Mouse (Mus musculus) T-cell, adult 66 days (primary cell): Measurements from ENCODE around the gene Dnah3. TPM values are rescaled to one million over a fixed set of nuclear protein-coding genes. Genes with fewer than 3 reads are reported as not detected.

Experiments
- total RNA-seq, 2 experiments: library from RNA; stranded (reverse); gene quantifications; 3 replicates in 1 of 2; 4 replicates in 1 of 2; pipeline ENCODE4 v1.2.4; 2023

Gene Dnah3
- not detected for total RNA-seq

GRCm38 (mm10) chr7:120095180-120095579, at the start of gene Dnah3:
Dnah3 (minus strand) TSS chr7:120095280.

GRCm38 (mm10) chr7:120102164-120102972, 7.3 kb upstream of the Dnah3 start, which contains the start of gene Tmem159:
Tmem159 (plus strand) TSS chr7:120102353.

GRCm38 (mm10) chr7:119895639-119896512, 199.2 kb downstream of the Dnah3 start, which contains the start of the genes Lyrm1 and Dcun1d3:
Lyrm1 (plus strand) TSS chr7:119895861.
Dcun1d3 (minus strand) TSS chr7:119896298.

Other genes starting within 250 kb of the Dnah3 start
- 1 to 10 TPM; 3.8 to 4.8 TPM for gene Lyrm1, start 199.4 kb downstream of the Dnah3 start, total RNA-seq
- gene Dcun1d3, start 199.0 kb downstream of the Dnah3 start, total RNA-seq: 10 to 100 TPM; 20.6 to 24.4 TPM
- gene Tmem159, start 7.1 kb upstream of the Dnah3 start, total RNA-seq: 1 to 10 TPM in 1 of 2 experiments, under 1 TPM in 1; 0.41 to 1.8 TPM
- gene Zp2, start 50.0 kb upstream of the Dnah3 start, total RNA-seq: not detected
- not detected for gene Anks4b, start 78.6 kb upstream of the Dnah3 start, total RNA-seq
- gene Crym, start 106.8 kb upstream of the Dnah3 start, total RNA-seq: not detected
- not detected for gene Abca14, start 108.7 kb upstream of the Dnah3 start, total RNA-seq
- not detected for gene Abca15, start 233.4 kb upstream of the Dnah3 start, total RNA-seq